Mouse (Mus musculus) CD8-positive naive resting alpha-beta T cell, adult 2 months (primary cell): ENCODE data around the gene Olfr1413.
A peak's percentile ranks its signal among the peaks of the same experiment; 100 is the strongest.

Experiments
- DNase-seq, 2 experiments: peaks; one replicate each; pipeline ENCODE4 v3.0.0; 2022; ENCODE audit warnings: low read depth in 2 of 2, low spot score in 2 of 2

Gene Olfr1413

GRCm38 (mm10) chr1:92571022-92571421, at the start of gene Olfr1413:
Gene Olfr1413 (plus strand): TSS chr1:92571322.
- DNase-seq, result no peak

GRCm38 (mm10) chr1:92521376-92521775, 49.7 kb upstream of the Olfr1413 start:
- no peak for DNase-seq

DNA sequence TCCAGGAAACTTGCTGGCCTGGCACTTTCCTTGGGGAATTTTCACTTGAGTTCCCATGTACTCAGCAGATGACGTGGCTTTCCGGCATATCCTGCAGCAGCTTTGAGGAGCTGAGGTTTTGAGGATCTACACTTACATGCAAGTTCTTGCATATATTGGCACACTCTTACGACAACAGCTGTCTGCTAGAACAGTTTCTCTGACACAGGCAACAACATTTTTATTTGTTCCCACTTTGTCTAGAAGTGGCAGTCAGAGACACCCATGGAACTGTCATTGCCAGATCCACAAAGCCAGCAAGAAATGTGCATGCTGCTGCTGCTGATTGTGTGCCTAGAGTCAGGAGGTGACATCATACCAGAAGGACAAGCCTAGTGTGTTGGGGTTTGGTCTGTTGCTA, 47.4 kb upstream of the Olfr1413 start:
- no peak for DNase-seq

GRCm38 (mm10) chr1:92536972-92537371, 34.1 kb upstream of the Olfr1413 start:
- no peak for DNase-seq

DNA sequence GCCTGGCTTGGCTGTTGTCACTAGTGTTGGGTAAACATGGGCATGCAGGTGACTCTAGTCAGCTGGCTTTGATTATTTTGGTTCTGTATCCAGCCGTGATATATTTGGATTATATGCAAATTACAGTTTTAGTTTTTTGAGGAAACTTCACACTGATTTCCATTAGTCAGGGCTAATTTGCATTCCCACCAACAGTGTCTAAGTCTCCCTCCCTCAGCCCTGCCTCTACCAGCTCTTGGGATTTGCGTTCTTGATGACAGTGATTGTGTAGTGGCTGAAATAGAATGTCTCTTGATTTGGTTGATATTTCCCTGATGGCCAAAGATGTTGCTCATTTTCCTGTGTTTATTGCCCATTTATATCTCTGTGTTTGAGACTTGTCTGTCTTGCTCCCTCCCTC, 32.1 kb upstream of the Olfr1413 start:
- no peak for DNase-seq

- no peak for DNase-seq
Measured at GRCm38 (mm10) chr1:92545929-92546328, 25.2 kb upstream of the Olfr1413 start.

GRCm38 (mm10) chr1:92585479-92585878, 14.4 kb downstream of the Olfr1413 start, which contains the start of gene Olfr1412:
Gene Olfr1412 (plus strand): TSS chr1:92585779.
- DNase-seq, result no peak

DNA sequence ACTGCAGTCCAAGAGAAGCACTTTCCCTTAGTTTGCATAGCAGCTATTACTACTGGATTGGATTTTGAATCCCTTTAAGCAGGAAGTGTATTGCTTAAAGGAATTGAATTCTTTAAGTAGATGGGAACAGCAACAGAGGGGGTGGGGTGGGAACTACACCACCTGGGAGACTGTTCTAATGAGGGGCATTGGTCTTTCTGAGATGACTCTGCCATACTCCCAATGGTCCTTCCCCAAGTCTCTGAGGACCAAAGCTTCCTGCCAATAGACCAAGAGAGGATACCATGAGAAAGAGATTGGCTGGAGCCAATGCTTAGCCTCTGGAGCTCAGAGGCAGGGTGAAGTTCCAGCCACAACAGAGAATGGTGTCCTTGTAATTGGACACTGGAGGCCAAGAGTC, 23.0 kb downstream of the Olfr1413 start, which contains the start of gene Olfr1411:
Gene Olfr1411 (plus strand): TSS at position 301 of the 400 bp plus-strand sequence.
- no peak for DNase-seq

DNA sequence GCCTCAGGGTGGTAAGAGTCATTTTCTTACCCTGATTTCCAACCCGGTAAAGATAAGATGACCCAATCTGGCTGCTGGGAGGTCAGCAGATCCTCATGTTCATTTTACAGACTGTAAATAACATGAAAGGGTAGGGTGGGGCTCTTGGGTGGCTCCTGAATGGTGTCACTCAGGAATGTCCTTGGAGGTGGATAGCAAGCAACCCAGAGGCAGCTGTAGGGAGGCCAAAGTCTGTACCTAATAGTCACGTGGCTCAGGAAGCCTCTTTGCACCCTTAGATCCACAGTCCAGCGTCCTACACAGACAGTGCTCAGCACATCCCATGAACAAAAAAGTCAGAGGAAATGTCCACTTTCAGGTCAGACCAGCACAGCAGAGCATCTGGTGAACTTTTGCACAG, 24.9 kb downstream of the Olfr1413 start:
- DNase-seq, result no peak

GRCm38 (mm10) chr1:92605482-92605881, 34.4 kb downstream of the Olfr1413 start, which contains the start of gene Olfr1410:
Gene Olfr1410 (plus strand): TSS chr1:92605782.
- DNase-seq, result no peak

- no peak for DNase-seq
Measured at GRCm38 (mm10) chr1:92607711-92608110, 36.6 kb downstream of the Olfr1413 start.

GRCm38 (mm10) chr1:92611008-92611407, 39.9 kb downstream of the Olfr1413 start:
- peak; percentile 57 to 71 for DNase-seq

DNA sequence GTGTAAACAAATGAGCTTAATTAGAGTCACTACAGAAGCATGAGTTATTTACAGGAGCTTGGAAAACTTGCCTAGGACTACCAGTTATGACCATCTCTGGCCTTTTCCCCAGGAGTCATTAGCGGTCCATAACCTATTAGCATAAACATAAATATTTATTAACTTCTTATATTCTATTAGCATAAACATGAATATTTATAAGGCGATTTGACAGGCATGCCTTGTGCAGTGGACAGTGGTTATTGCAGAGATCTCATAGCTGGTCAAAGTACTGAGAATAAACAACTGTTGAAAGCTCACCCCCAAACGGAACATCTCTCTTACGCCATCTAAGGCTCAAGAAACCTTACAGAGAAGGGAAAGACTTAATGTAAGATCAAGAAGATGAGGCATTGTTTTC, 42.1 kb downstream of the Olfr1413 start:
- DNase-seq, result no peak

DNA sequence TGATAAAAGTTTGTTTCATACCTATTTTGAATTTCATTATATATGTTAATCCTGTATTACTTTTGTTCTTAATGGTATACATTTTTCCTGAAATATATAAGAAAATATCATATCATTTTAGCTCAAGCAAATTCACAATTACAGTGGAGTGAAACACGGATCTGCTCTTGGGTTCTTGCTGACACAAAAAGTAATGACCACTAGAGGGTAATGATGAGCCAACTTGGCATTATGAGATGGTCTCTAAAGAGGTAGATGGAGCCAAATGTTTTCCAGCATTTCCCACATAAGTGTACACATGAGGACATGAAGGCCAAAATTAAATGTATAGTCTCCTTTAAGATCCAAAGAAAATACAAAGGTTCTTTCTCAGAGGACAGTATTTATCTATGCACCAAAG, 43.4 kb downstream of the Olfr1413 start:
- DNase-seq, result no peak

DNA sequence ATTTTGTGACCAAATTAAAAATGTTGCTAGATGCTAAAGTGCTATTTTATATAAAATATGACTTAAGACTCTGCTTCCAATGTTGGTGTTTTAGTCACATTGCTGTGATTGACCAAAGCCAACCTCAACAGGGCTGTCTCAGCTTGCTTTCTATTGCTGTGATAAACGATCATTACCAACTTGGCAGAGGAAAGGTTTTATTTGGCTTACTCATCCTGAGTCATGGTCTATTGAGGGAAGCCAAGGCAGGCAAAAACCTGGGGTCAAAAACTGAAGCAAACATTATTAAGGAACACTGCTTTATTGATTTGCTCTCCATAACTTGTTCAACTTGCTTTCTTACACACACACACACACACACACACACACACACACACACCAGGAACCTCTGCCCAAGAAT, 44.9 kb downstream of the Olfr1413 start:
- DNase-seq, result no peak

GRCm38 (mm10) chr1:92617488-92617887, 46.4 kb downstream of the Olfr1413 start, which contains the start of gene Olfr12:
Gene Olfr12 (plus strand): TSS chr1:92617788.
- no peak for DNase-seq

GRCm38 (mm10) chr1:92618360-92618759, 47.2 kb downstream of the Olfr1413 start:
- DNase-seq, result no peak
